ENCODE assay signal across 12 mouse cellular contexts in the genomic region with DNA sequence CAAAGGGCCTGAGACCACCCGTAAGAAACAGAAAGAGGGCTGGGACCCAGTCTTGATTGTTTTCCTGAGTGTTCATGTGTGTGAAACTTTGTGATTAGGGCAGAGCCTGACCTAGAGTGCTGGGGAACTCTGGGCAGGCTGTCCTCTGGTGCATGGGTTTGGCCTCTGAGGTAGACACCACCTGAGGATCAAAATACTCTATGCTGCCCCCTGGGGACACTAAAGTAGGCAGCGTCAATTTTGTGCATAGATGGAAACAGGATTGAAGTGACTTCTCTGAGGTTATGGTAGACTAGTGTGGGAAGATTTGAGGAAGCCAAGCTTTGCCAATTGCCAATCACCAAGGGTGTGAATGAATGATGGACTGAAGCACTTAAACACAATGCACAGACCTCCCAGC. TPM values are rescaled to one million over a fixed set of nuclear protein-coding genes. Genes with fewer than 3 reads are reported as not detected.
DNase-seq lines count a peak whose midpoint lies in the region; ATAC-seq and TF ChIP-seq lines count a peak whose summit lies in the region.
"Had no signal": no experiment of that assay in that cellular context is flagged by ENCODE, and none has a peak within 500 bp of the region (broad histone marks: within the 10 kb centered on the region; RNA-seq: fewer than 3 reads in every experiment).

No protein-coding gene starts in this region.

- no peak for TF ChIP-seq EP300 in ES-Bruce4 (IDR thresholded peaks at IDR 0.05; ENCODE audit: insufficient read depth, low read depth, low read length)

- peak; percentile 26 for DNase-seq in lung, embryonic 14.5 days
- no peak for DNase-seq in lung, postnatal 4 days
- peak; percentile 61 for DNase-seq in splenic B cell, adult 2 months (ENCODE audit: low read depth, low spot score)
- no peak for DNase-seq in forebrain, embryonic 11.5 days (ENCODE audit: low spot score)
- no peak for DNase-seq in right cerebral cortex, postnatal 25 days
- DNase-seq: kidney, postnatal 14 days; left cerebral cortex, postnatal 4 days; right cerebral cortex, adult 18-20 months had no signal

- ATAC-seq in lung, embryonic 14.5 days (ENCODE audit: insufficient read depth) = no peak
- no peak for ATAC-seq in forebrain, embryonic 11.5 days (replicated peaks; ENCODE audit: low FRiP score)

- H3K4me1 ChIP-seq in lung, embryonic 14.5 days (ENCODE audit: insufficient read depth) = no peaks in the 10 kb centered on the region
- no peaks in the 10 kb centered on the region for H3K4me1 ChIP-seq in ES-Bruce4 (ENCODE audit: control insufficient read depth, insufficient read depth, low read length)
- peaks cover 17% of the 10 kb centered on the region for H3K4me1 ChIP-seq in bone marrow macrophage, adult 2 months (ENCODE audit: control insufficient read depth, insufficient read depth, low read length)
- H3K4me1 ChIP-seq in forebrain, embryonic 11.5 days (replicated peaks; ENCODE audit: control insufficient read depth, insufficient read depth, low read length) = no peaks in the 10 kb centered on the region

- TF ChIP-seq POLR2A in ES-Bruce4 (IDR thresholded peaks at IDR 0.05; ENCODE audit: insufficient read depth, low read length) = no peak
- no peak for TF ChIP-seq POLR2A in bone marrow macrophage, adult 2 months (IDR thresholded peaks at IDR 0.05; ENCODE audit: borderline replicate concordance, low read depth, low read length)

- peaks cover 13% of the 10 kb centered on the region for H3K36me3 ChIP-seq in lung, embryonic 14.5 days (ENCODE audit: insufficient read depth)
- no peaks in the 10 kb centered on the region; the same call in 1 of the 2 replicates for H3K36me3 ChIP-seq in ES-Bruce4 (ENCODE audit: control insufficient read depth, insufficient read depth, low read length, poor library complexity, severe bottlenecking)
- peaks cover 6% of the 10 kb centered on the region for H3K36me3 ChIP-seq in splenic B cell, adult 2 months (ENCODE audit: control insufficient read depth, insufficient read depth, low read length, poor library complexity, severe bottlenecking)
- peaks cover 3% of the 10 kb centered on the region; the same call in 1 of the 2 replicates for H3K36me3 ChIP-seq in forebrain, embryonic 11.5 days (ENCODE audit: control insufficient read depth, insufficient read depth, low read length)

- no peak overlapping the region for H3K4me2 ChIP-seq in lung, embryonic 14.5 days
- no peak overlapping the region for H3K4me2 ChIP-seq in forebrain, embryonic 11.5 days (ENCODE audit: low read depth, low read length, severe bottlenecking)
- H3K4me2 ChIP-seq: hindbrain, embryonic 14.5 days had no signal

- peak; percentile 40 for TF ChIP-seq CTCF in lung, embryonic 14.5 days (IDR thresholded peaks at IDR 0.05; ENCODE audit: low read depth)
- TF ChIP-seq CTCF in ES-Bruce4 (IDR thresholded peaks at IDR 0.05; ENCODE audit: low read depth, low read length) = peak; percentile 33
- TF ChIP-seq CTCF in bone marrow macrophage, adult 2 months (IDR thresholded peaks at IDR 0.05; ENCODE audit: low read depth, low read length) = peak; percentile 23; the same call in 1 of the 2 replicates

- no peaks in the 10 kb centered on the region for H3K27me3 ChIP-seq in lung, embryonic 14.5 days (ENCODE audit: insufficient read depth, low read length)
- H3K27me3 ChIP-seq in ES-Bruce4 (ENCODE audit: control insufficient read depth, insufficient read depth, low read length, poor library complexity, severe bottlenecking) = no peaks in the 10 kb centered on the region
- no peaks in the 10 kb centered on the region for H3K27me3 ChIP-seq in splenic B cell, adult 2 months (ENCODE audit: control insufficient read depth, insufficient read depth, low read length, poor library complexity, severe bottlenecking)
- no peaks in the 10 kb centered on the region for H3K27me3 ChIP-seq in forebrain, embryonic 11.5 days (ENCODE audit: control insufficient read depth, insufficient read depth, low read length)

- H3K9ac ChIP-seq in lung, embryonic 14.5 days = no peak overlapping the region
- no peak overlapping the region for H3K9ac ChIP-seq in ES-Bruce4 (ENCODE audit: low read depth, poor library complexity, severe bottlenecking)
- H3K9ac ChIP-seq in forebrain, embryonic 11.5 days (ENCODE audit: low read length) = no peak overlapping the region
- H3K9ac ChIP-seq: hindbrain, embryonic 14.5 days had no signal

- no peak overlapping the region for H3K4me3 ChIP-seq in lung, embryonic 14.5 days (ENCODE audit: low read depth, low read length)
- no peak overlapping the region for H3K4me3 ChIP-seq in ES-Bruce4 (ENCODE audit: low read depth, low read length)
- H3K4me3 ChIP-seq in bone marrow macrophage, adult 2 months (ENCODE audit: insufficient read depth, low read length) = no peak overlapping the region
- H3K4me3 ChIP-seq in forebrain, embryonic 11.5 days (ENCODE audit: low read depth, low read length) = no peak overlapping the region
- H3K4me3 ChIP-seq: heart, embryonic 10.5 days had no signal

- WGBS in lung, embryonic 14.5 days = 52% methylated on average over 2 of the region's 2 CpGs
- 70% methylated on average over 2 of the region's 2 CpGs for WGBS in forebrain, embryonic 11.5 days

- no peak overlapping the region for H3K27ac ChIP-seq in lung, embryonic 14.5 days (ENCODE audit: low read depth)
- no peak overlapping the region for H3K27ac ChIP-seq in ES-Bruce4 (ENCODE audit: insufficient read depth, low read length)
- no peak overlapping the region for H3K27ac ChIP-seq in bone marrow macrophage, adult 2 months (ENCODE audit: insufficient read depth, low read depth, low read length)
- no peak overlapping the region for H3K27ac ChIP-seq in forebrain, embryonic 11.5 days (ENCODE audit: low read depth, low read length)
- H3K27ac ChIP-seq: heart, embryonic 10.5 days; hindbrain, embryonic 14.5 days had no signal

- H3K9me3 ChIP-seq in lung, embryonic 14.5 days (ENCODE audit: low read depth, low read length) = no peaks in the 10 kb centered on the region
- H3K9me3 ChIP-seq in ES-Bruce4 (replicated peaks; ENCODE audit: control insufficient read depth, insufficient read depth, low read length, poor library complexity, severe bottlenecking) = no peaks in the 10 kb centered on the region
- H3K9me3 ChIP-seq in forebrain, embryonic 11.5 days (ENCODE audit: control insufficient read depth, low read length) = no peaks in the 10 kb centered on the region
- H3K9me3 ChIP-seq: heart, embryonic 10.5 days had no signal

RNA-seq across cellular contexts. Expression of a gene that starts 7.1 kb away (rescaled TPM):
- polyA plus RNA-seq in lung, embryonic 14.5 days (2014; fragmentation: Nextera tagmentation; extraction: Ambion mirVana) = 38.8 and 43.1 TPM in 2 replicates
- 25.1 and 28.1 TPM in 2 replicates for polyA plus RNA-seq in ES-Bruce4 (2011; ENCODE audit: insufficient read depth, insufficient read length, low read depth, missing spikeins)
- 7.3 and 8.6 TPM in 2 replicates for polyA plus RNA-seq in bone marrow macrophage, adult 2 months (2012; ENCODE audit: insufficient read depth, insufficient read length, missing spikeins)
- 45.7 and 53.1 TPM in 2 replicates for polyA plus RNA-seq in forebrain, embryonic 11.5 days (2014; fragmentation: Nextera tagmentation; extraction: Ambion mirVana)

RNA-seq across cellular contexts. Expression of a gene that starts 7.2 kb away (rescaled TPM):
- 76.9 and 83.9 TPM in 2 replicates for polyA plus RNA-seq in lung, embryonic 14.5 days (2014; fragmentation: Nextera tagmentation; extraction: Ambion mirVana)
- 25.9 and 31.9 TPM in 2 replicates for polyA plus RNA-seq in ES-Bruce4 (2011; ENCODE audit: insufficient read depth, insufficient read length, low read depth, missing spikeins)
- polyA plus RNA-seq in bone marrow macrophage, adult 2 months (2012; ENCODE audit: insufficient read depth, insufficient read length, missing spikeins) = 203 and 204 TPM in 2 replicates
- polyA plus RNA-seq in forebrain, embryonic 11.5 days (2014; fragmentation: Nextera tagmentation; extraction: Ambion mirVana) = 28.4 and 33.0 TPM in 2 replicates

RNA-seq across cellular contexts. Expression of a gene that starts 24.3 kb away (rescaled TPM):
- 40.1 and 43.5 TPM in 2 replicates for polyA plus RNA-seq in lung, embryonic 14.5 days (2014; fragmentation: Nextera tagmentation; extraction: Ambion mirVana)
- 33.7 and 35.0 TPM in 2 replicates for polyA plus RNA-seq in ES-Bruce4 (2011; ENCODE audit: insufficient read depth, insufficient read length, low read depth, missing spikeins)
- polyA plus RNA-seq in bone marrow macrophage, adult 2 months (2012; ENCODE audit: insufficient read depth, insufficient read length, missing spikeins) = 11.2 and 14.1 TPM in 2 replicates
- 51.8 and 59.5 TPM in 2 replicates for polyA plus RNA-seq in forebrain, embryonic 11.5 days (2014; fragmentation: Nextera tagmentation; extraction: Ambion mirVana)

RNA-seq across cellular contexts. Expression of a gene that starts 44.0 kb away (rescaled TPM):
- polyA plus RNA-seq in lung, embryonic 14.5 days (2014; fragmentation: Nextera tagmentation; extraction: Ambion mirVana) = 12.1 and 14.2 TPM in 2 replicates
- polyA plus RNA-seq in ES-Bruce4 (2011; ENCODE audit: insufficient read depth, insufficient read length, low read depth, missing spikeins) = 3.7 and 6.5 TPM in 2 replicates
- polyA plus RNA-seq in bone marrow macrophage, adult 2 months (2012; ENCODE audit: insufficient read depth, insufficient read length, missing spikeins) = 1.2 TPM in 1 of 2 replicates, not detected in the other
- 2.3 and 2.5 TPM in 2 replicates for polyA plus RNA-seq in forebrain, embryonic 11.5 days (2014; fragmentation: Nextera tagmentation; extraction: Ambion mirVana)

RNA-seq across cellular contexts. Expression of a gene that starts 59.9 kb away (rescaled TPM):
- 13.8 and 15.1 TPM in 2 replicates for polyA plus RNA-seq in lung, embryonic 14.5 days (2014; fragmentation: Nextera tagmentation; extraction: Ambion mirVana)
- polyA plus RNA-seq in ES-Bruce4 (2011; ENCODE audit: insufficient read depth, insufficient read length, low read depth, missing spikeins) = 13.6 and 19.1 TPM in 2 replicates
- 7.2 and 9.1 TPM in 2 replicates for polyA plus RNA-seq in bone marrow macrophage, adult 2 months (2012; ENCODE audit: insufficient read depth, insufficient read length, missing spikeins)
- 35.3 and 35.4 TPM in 2 replicates for polyA plus RNA-seq in forebrain, embryonic 11.5 days (2014; fragmentation: Nextera tagmentation; extraction: Ambion mirVana)

Comparison
In these comparisons a context has a peak if more than half of its experiments do, and no peak if none do; other contexts are left out.
1. DNase-seq: peak in lung, embryonic 14.5 days (single experiment) and splenic B cell, adult 2 months (single experiment); none in lung, postnatal 4 days (0 of 2), forebrain, embryonic 11.5 days (single experiment) and right cerebral cortex, postnatal 25 days (single experiment).
2. Peak in every context shown above with its lines, with median percentiles within 50 percentile points of each other: CTCF ChIP-seq.